Mouse (Mus musculus) forebrain, embryonic 10.5 days (tissue): ENCODE measurements around the gene Axin2. TPM values are rescaled to one million over a fixed set of nuclear protein-coding genes. Genes with fewer than 3 reads are reported as not detected.
A peak's percentile ranks its signal among the peaks of the same experiment; 100 is the strongest.

Experiments used
- DNase-seq: peaks from one replicate; pipeline ENCODE4 v3.0.0-alpha.2; 2017; ENCODE audit warnings: low spot score; ENCODE audit errors: extremely low spot score
- H3K27ac ChIP-seq: fragments of 300-500 bp; sonication (generic); 2 replicates; pipeline ENCODE4 v1.5.1; 2016; ENCODE audit warnings: mild to moderate bottlenecking
- H3K27me3 ChIP-seq: fragments of 300-500 bp; sonication (generic); 2 replicates; pipeline ENCODE4 v1.6.1; 2016; ENCODE audit warnings: mild to moderate bottlenecking; ENCODE audit not compliant: poor library complexity, severe bottlenecking
- H3K36me3 ChIP-seq: fragments of 300-500 bp; sonication (generic); replicated peaks from 2 replicates; pipeline ENCODE4 v1.6.1; 2016; ENCODE audit warnings: mild to moderate bottlenecking, moderate library complexity
- H3K4me1 ChIP-seq: fragments of 300-500 bp; sonication (generic); 2 replicates; pipeline ENCODE4 v1.6.1; 2016
- H3K4me3 ChIP-seq: fragments of 300-500 bp; sonication (generic); 2 replicates; pipeline ENCODE4 v1.5.1; 2016; ENCODE audit warnings: mild to moderate bottlenecking, moderate library complexity
- H3K9me3 ChIP-seq: fragments of 300-500 bp; sonication (generic); 2 replicates; pipeline ENCODE4 v1.6.1; 2016; ENCODE audit warnings: mild to moderate bottlenecking, moderate library complexity
- WGBS: fragments of 180-500 bp; shearing (Covaris S2); methylation state at CpG from one replicate; pipeline ENCODE4 v1.1.7; 2016; 5-methylcytosine and 5-hydroxymethylcytosine counted together
- polyA plus RNA-seq: library from polyadenylated mRNA; unstranded; fragments of >200 nt; fragmentation: Nextera tagmentation; extraction: Ambion mirVana; gene quantifications from 2 replicates; pipeline ENCODE4 v1.2.1, GENCODE M21; 2016

Axin2 gene
- polyA plus RNA-seq, 1 experiment from 2014 or later: 14.3 TPM

- DNase-seq: no peak
- Histone ChIP-seq H3K9me3 (no peaks in the 10 kb centered on the region), H3K36me3 (peaks cover 58% of the 10 kb centered on the region), H3K4me1 (peaks cover 89% of the 10 kb centered on the region), H3K4me3 (peak overlapping the region; percentile 89), H3K27me3 (peaks cover 36% of the 10 kb centered on the region), H3K27ac (peak overlapping the region; percentile 100)
- 10% methylated on average over 5 of the region's 5 CpGs for WGBS
Measured at GRCm38 (mm10) chr11:108924346-108924745, 4.2 kb downstream of the Axin2 start.

- Histone ChIP-seq H3K4me3 (peak overlapping the region; percentile 89), H3K27ac (peak overlapping the region; percentile 100), H3K27me3 (peaks cover 43% of the 10 kb centered on the region), H3K4me1 (peaks cover 89% of the 10 kb centered on the region), H3K9me3 (no peaks in the 10 kb centered on the region), H3K36me3 (peaks cover 67% of the 10 kb centered on the region)
- DNase-seq: peak; percentile 85
- 11% methylated on average over 6 of the region's 6 CpGs for WGBS
Measured at GRCm38 (mm10) chr11:108925202-108925601, 5.1 kb downstream of the Axin2 start.

- 76% methylated on average over 9 of the region's 9 CpGs for WGBS
- H3K27ac ChIP-seq: peak overlapping the region; percentile 100; the same call in 1 of the 2 replicates
Measured at GRCm38 (mm10) chr11:108925826-108926225, 5.7 kb downstream of the Axin2 start.

GRCm38 (mm10) chr11:108926345-108927092 is 6.4 kb downstream of the Axin2 start:
- peaks cover 51% of the 10 kb centered on the region for H3K27me3 ChIP-seq
- DNase-seq: no peak
- peaks cover 95% of the 10 kb centered on the region for H3K4me1 ChIP-seq
- H3K9me3 ChIP-seq: no peaks in the 10 kb centered on the region
- H3K27ac ChIP-seq: peak overlapping the region; percentile 74
- peak overlapping the region; percentile 89 for H3K4me3 ChIP-seq
- peaks cover 80% of the 10 kb centered on the region for H3K36me3 ChIP-seq
- WGBS: 45% methylated on average over 10 of the region's 10 CpGs

More at GRCm38 (mm10) chr11:108925826-108926225, 5.7 kb downstream of the Axin2 start:
- peaks cover 92% of the 10 kb centered on the region for H3K4me1 ChIP-seq
- H3K36me3 ChIP-seq: peaks cover 73% of the 10 kb centered on the region
- H3K9me3 ChIP-seq: no peaks in the 10 kb centered on the region
- no peak for DNase-seq
- peak overlapping the region; percentile 89 for H3K4me3 ChIP-seq
- peaks cover 44% of the 10 kb centered on the region for H3K27me3 ChIP-seq

GRCm38 (mm10) chr11:108927093-108927444 is 6.9 kb downstream of the Axin2 start:
- 28% methylated on average over 13 of the region's 13 CpGs for WGBS
- peaks cover 86% of the 10 kb centered on the region for H3K36me3 ChIP-seq
- H3K27ac ChIP-seq: peak overlapping the region; percentile 74
- H3K27me3 ChIP-seq: peaks cover 52% of the 10 kb centered on the region
- peak; percentile 16 for DNase-seq
- H3K9me3 ChIP-seq: no peaks in the 10 kb centered on the region; the same call in 1 of the 2 replicates
- peaks cover 95% of the 10 kb centered on the region for H3K4me1 ChIP-seq
- H3K4me3 ChIP-seq: peak overlapping the region; percentile 89

GRCm38 (mm10) chr11:108928096-108928495 is 7.9 kb downstream of the Axin2 start:
- Histone ChIP-seq H3K4me3 (peak overlapping the region; percentile 89), H3K27me3 (peaks cover 59% of the 10 kb centered on the region), H3K9me3 (peaks cover 10% of the 10 kb centered on the region; the same call in 1 of the 2 replicates), H3K4me1 (peaks cover 98% of the 10 kb centered on the region), H3K27ac (peak overlapping the region; percentile 80), H3K36me3 (peaks cover 95% of the 10 kb centered on the region)
- DNase-seq: no peak
- 31% methylated on average over 8 of the region's 8 CpGs for WGBS

- Histone ChIP-seq H3K27ac (peak overlapping the region; percentile 80), H3K4me3 (peak overlapping the region; percentile 89), H3K27me3 (peaks cover 55% of the 10 kb centered on the region), H3K36me3 (peaks cover 95% of the 10 kb centered on the region), H3K4me1 (peaks cover 98% of the 10 kb centered on the region), H3K9me3 (peaks cover 11% of the 10 kb centered on the region; the same call in 1 of the 2 replicates)
- DNase-seq: no peak
- 6% methylated on average over 7 of the region's 7 CpGs for WGBS
Measured at GRCm38 (mm10) chr11:108928752-108929151, 8.6 kb downstream of the Axin2 start.

GRCm38 (mm10) chr11:108929176-108929575 is 9.0 kb downstream of the Axin2 start:
- peaks cover 51% of the 10 kb centered on the region for H3K27me3 ChIP-seq
- peaks cover 11% of the 10 kb centered on the region; the same call in 1 of the 2 replicates for H3K9me3 ChIP-seq
- WGBS: 43% methylated on average over 4 of the region's 4 CpGs
- peaks cover 98% of the 10 kb centered on the region for H3K4me1 ChIP-seq
- DNase-seq: no peak
- peaks cover 95% of the 10 kb centered on the region for H3K36me3 ChIP-seq
- peak overlapping the region; percentile 80 for H3K27ac ChIP-seq
- H3K4me3 ChIP-seq: peak overlapping the region; percentile 89

- 73% methylated on average over 6 of the region's 6 CpGs for WGBS
- Histone ChIP-seq H3K4me3 (peak overlapping the region; percentile 89; the same call in 1 of the 2 replicates), H3K4me1 (peaks cover 98% of the 10 kb centered on the region), H3K27ac (peak overlapping the region; percentile 80; the same call in 1 of the 2 replicates), H3K36me3 (peaks cover 96% of the 10 kb centered on the region), H3K27me3 (peaks cover 45% of the 10 kb centered on the region), H3K9me3 (peaks cover 11% of the 10 kb centered on the region; the same call in 1 of the 2 replicates)
- no peak for DNase-seq
Measured at GRCm38 (mm10) chr11:108929700-108930099, 9.6 kb downstream of the Axin2 start.

GRCm38 (mm10) chr11:108930612-108931011 is 10.5 kb downstream of the Axin2 start:
- 22% methylated on average over 3 of the region's 3 CpGs for WGBS
- Histone ChIP-seq H3K4me3 (peak overlapping the region; percentile 89), H3K27ac (peak overlapping the region; percentile 80), H3K36me3 (peaks cover 95% of the 10 kb centered on the region), H3K9me3 (peaks cover 11% of the 10 kb centered on the region; the same call in 1 of the 2 replicates), H3K27me3 (peaks cover 45% of the 10 kb centered on the region), H3K4me1 (peaks cover 98% of the 10 kb centered on the region)
- peak; percentile 47 for DNase-seq

- 89% methylated on average over 9 of the region's 9 CpGs for WGBS
- H3K27me3 ChIP-seq: peaks cover 54% of the 10 kb centered on the region
- no peak overlapping the region for H3K4me3 ChIP-seq
- peak overlapping the region; percentile 84; the same call in 1 of the 2 replicates for H3K27ac ChIP-seq
- DNase-seq: no peak
- peaks cover 11% of the 10 kb centered on the region; the same call in 1 of the 2 replicates for H3K9me3 ChIP-seq
- peaks cover 99% of the 10 kb centered on the region for H3K36me3 ChIP-seq
- H3K4me1 ChIP-seq: peaks cover 98% of the 10 kb centered on the region
Measured at GRCm38 (mm10) chr11:108933835-108934234, 13.7 kb downstream of the Axin2 start.

- H3K36me3 ChIP-seq: peaks cover 99% of the 10 kb centered on the region
- H3K27me3 ChIP-seq: peaks cover 54% of the 10 kb centered on the region
- H3K27ac ChIP-seq: peak overlapping the region; percentile 84
- H3K9me3 ChIP-seq: peaks cover 14% of the 10 kb centered on the region; the same call in 1 of the 2 replicates
- DNase-seq: peak; percentile 83
- peaks cover 98% of the 10 kb centered on the region for H3K4me1 ChIP-seq
- H3K4me3 ChIP-seq: peak overlapping the region; percentile 31
- WGBS: 21% methylated on average over 18 of the region's 18 CpGs
Measured at GRCm38 (mm10) chr11:108935128-108935868, 15.1 kb downstream of the Axin2 start.
